Mouse (Mus musculus) kidney, adult 2 months (tissue): ENCODE measurements around the gene Fyn.

Source experiments
- CTCF ChIP-seq: fragments of 200-500 bp; conservative IDR thresholded peaks from 2 replicates; pipeline ENCODE4 v1.5.1; 2011; ENCODE audit warnings: low read depth, mild to moderate bottlenecking, control low read depth, low read length, moderate library complexity, mixed read lengths; ENCODE audit not compliant: insufficient read depth, insufficient read length
- POLR2A ChIP-seq: fragments of 200-500 bp; IDR thresholded peaks from one replicate; pipeline ENCODE4 v1.6.1; 2011; ENCODE audit warnings: low read depth, low read length, control low read depth

DNA sequence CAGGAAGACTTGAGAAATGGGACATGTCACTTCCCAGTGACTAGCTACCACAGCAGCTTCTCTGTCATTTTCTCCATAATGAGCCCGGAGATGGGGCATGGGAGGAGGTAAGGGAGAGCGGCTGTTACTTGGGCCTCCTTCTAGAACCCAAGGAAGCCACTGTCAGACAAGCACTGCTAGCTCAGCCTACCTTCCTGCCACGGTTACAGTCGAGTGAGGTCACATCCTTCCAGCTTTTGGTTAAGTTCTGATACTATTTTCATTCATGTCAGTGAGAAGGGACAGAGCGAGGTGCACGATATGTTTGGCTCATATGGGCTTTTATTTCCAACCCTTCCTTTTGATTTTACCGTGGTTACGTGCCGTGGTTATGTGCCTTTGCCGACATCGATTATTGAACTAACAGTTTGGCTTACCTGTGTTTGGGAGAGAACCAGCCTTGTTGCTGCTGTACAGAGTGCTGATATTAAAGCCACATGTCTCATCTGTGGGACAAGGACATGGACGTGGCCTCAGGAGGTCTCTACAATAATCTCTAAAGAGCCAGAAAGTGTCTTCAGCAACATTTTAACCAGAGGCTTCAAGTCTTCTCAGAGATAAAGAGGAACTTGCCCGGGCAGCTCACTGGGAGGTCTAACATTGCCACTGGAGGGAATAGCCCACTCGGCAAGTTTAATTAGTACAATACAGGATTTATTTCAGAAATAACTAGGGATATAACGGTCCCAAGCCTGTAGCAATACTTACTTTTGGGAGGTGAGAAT, 87.4 kb downstream of the Fyn start:
- TF ChIP-seq CTCF (no peak), POLR2A (no peak)
